Mouse (Mus musculus) heart, adult 8-10 months (tissue): ENCODE measurements around the gene Myo9b. TPM values are rescaled to one million over a fixed set of nuclear protein-coding genes. Genes with fewer than 3 reads are reported as not detected.
A peak's percentile ranks its signal among the peaks of the same experiment; 100 is the strongest.
"Not testable (repeated sequence)": the region's sequence is repeated elsewhere in the genome, so short reads cannot be mapped to it uniquely, and the experiment has no call there.

Experiments used
- DNase-seq: peaks from one replicate; pipeline ENCODE4 v3.0.0; 2022; ENCODE audit warnings: low spot score
- total RNA-seq, 4 experiments: library from RNA; stranded (reverse); gene quantifications; 2 replicates each; pipeline ENCODE4 v1.2.4; 2022

The Myo9b gene
- 10 to 100 TPM; 22.8 to 27.1 (median 24.2) TPM for total RNA-seq

GRCm38 (mm10) chr8:71272286-71273150 lies at the start of gene Myo9b, which contains the start of gene Haus8:
Gene Myo9b (plus strand): TSS chr8:71272714.
Gene Haus8 (minus strand): TSS chr8:71272934.
- DNase-seq: peak; percentile 95

- peak; percentile 16 for DNase-seq
Measured at GRCm38 (mm10) chr8:71224560-71224959, 48.0 kb upstream of the Myo9b start.

- no peak for DNase-seq
Measured at GRCm38 (mm10) chr8:71242757-71243156, 29.8 kb upstream of the Myo9b start.

GRCm38 (mm10) chr8:71248203-71248602 lies 24.3 kb upstream of the Myo9b start:
- DNase-seq: no peak

- no peak for DNase-seq
Measured at GRCm38 (mm10) chr8:71256545-71257232, 15.8 kb upstream of the Myo9b start.

- no peak for DNase-seq
Measured at GRCm38 (mm10) chr8:71261234-71261633, 11.3 kb upstream of the Myo9b start.

- DNase-seq: no peak
Measured at GRCm38 (mm10) chr8:71267690-71268089, 4.8 kb upstream of the Myo9b start.

GRCm38 (mm10) chr8:71268286-71268685 lies 4.2 kb upstream of the Myo9b start:
- DNase-seq: not testable (repeated sequence)

GRCm38 (mm10) chr8:71271630-71272029 lies 884 bp upstream of the Myo9b start:
- no peak for DNase-seq

GRCm38 (mm10) chr8:71273151-71273510 lies 617 bp downstream of the Myo9b start:
- DNase-seq: peak; percentile 57

GRCm38 (mm10) chr8:71274478-71274877 lies 2.0 kb downstream of the Myo9b start:
- no peak for DNase-seq

- no peak for DNase-seq
Measured at GRCm38 (mm10) chr8:71276166-71276565, 3.7 kb downstream of the Myo9b start.

GRCm38 (mm10) chr8:71279409-71279808 lies 6.9 kb downstream of the Myo9b start:
- DNase-seq: not testable (repeated sequence)

- DNase-seq: not testable (repeated sequence)
Measured at GRCm38 (mm10) chr8:71281731-71282130, 9.2 kb downstream of the Myo9b start.

GRCm38 (mm10) chr8:71282621-71283020 lies 10.1 kb downstream of the Myo9b start:
- DNase-seq: no peak

GRCm38 (mm10) chr8:71286223-71286622 lies 13.7 kb downstream of the Myo9b start:
- not testable (repeated sequence) for DNase-seq

- DNase-seq: no peak
Measured at GRCm38 (mm10) chr8:71288441-71288949, 16.0 kb downstream of the Myo9b start.

- DNase-seq: peak; percentile 48
Measured at GRCm38 (mm10) chr8:71289098-71289497, 16.6 kb downstream of the Myo9b start.

GRCm38 (mm10) chr8:71290211-71290610 lies 17.7 kb downstream of the Myo9b start:
- DNase-seq: no peak

- DNase-seq: no peak
Measured at GRCm38 (mm10) chr8:71290911-71291310, 18.4 kb downstream of the Myo9b start.

- DNase-seq: no peak
Measured at GRCm38 (mm10) chr8:71291351-71291750, 18.8 kb downstream of the Myo9b start.

- DNase-seq: not testable (repeated sequence)
Measured at GRCm38 (mm10) chr8:71293930-71294329, 21.4 kb downstream of the Myo9b start.
